Mouse (Mus musculus) left cerebral cortex, adult 8-10 months (tissue): ENCODE results near the gene Dmap1. TPM values are rescaled to one million over a fixed set of nuclear protein-coding genes. Genes with fewer than 3 reads are reported as not detected.

Source experiments
- DNase-seq, 2 experiments: peaks; one replicate each; pipeline ENCODE4 v3.0.0; 2022; ENCODE audit warnings: low spot score in 2 of 2
- total RNA-seq, 4 experiments: library from RNA; stranded (reverse); gene quantifications; 2 replicates each; pipeline ENCODE4 v1.2.4; 2022

Gene Dmap1
- total RNA-seq, result 10 to 100 TPM; 39.4 to 44.3 (median 41.7) TPM

DNA sequence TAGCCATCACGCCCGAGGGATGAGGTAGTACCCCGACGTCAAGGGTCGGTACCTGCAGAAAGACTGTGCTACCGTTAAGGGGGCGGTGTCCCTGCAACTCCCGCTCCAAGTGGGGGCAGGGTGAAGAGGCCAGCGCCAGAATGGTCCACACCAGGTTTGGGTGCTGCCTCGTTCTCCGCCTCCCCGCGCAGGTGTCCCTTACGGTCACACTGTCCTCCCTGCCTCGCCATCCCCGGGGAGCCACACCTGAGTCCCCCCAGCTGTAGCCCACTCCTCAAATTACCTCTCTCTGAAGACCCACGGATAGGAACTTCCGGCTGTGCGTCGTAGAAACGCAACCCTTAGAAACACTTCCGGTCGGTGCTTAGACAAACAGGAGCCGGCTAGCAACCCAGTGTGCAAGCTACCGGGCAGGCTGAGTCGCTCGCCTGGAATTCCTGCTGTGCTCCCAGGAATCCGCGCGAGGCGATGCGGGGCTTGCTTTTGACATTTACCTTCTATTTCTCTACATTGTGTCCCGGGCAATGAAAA, at the start of gene Dmap1:
Dmap1 (minus strand) TSS at position 343 of the 531 bp plus-strand sequence.
- peak; percentile 57 to 88 for DNase-seq

DNA sequence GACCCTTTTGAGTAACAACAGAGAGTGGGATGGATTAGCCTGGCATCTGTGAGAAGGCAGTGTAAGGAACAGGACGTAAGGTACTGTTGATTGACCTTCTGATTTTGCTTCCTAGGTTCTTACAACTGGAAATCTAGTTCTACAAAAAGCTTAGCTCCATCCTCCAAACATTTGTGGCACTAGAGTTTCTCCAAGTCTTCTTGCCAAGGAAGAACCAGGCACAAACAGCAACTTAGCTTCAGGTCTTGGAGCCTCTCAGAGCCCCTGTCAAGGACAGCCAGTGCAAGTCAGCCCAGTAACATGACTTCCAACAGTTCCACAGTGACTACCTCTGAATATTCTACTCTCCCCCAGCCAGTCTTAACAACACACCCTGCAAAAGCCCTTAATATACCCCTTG, 42.0 kb upstream of the Dmap1 start, which contains the start of gene Gm12845:
Gm12845 (plus strand) TSS at position 301 of the 400 bp plus-strand sequence.
- DNase-seq, result no peak

DNA sequence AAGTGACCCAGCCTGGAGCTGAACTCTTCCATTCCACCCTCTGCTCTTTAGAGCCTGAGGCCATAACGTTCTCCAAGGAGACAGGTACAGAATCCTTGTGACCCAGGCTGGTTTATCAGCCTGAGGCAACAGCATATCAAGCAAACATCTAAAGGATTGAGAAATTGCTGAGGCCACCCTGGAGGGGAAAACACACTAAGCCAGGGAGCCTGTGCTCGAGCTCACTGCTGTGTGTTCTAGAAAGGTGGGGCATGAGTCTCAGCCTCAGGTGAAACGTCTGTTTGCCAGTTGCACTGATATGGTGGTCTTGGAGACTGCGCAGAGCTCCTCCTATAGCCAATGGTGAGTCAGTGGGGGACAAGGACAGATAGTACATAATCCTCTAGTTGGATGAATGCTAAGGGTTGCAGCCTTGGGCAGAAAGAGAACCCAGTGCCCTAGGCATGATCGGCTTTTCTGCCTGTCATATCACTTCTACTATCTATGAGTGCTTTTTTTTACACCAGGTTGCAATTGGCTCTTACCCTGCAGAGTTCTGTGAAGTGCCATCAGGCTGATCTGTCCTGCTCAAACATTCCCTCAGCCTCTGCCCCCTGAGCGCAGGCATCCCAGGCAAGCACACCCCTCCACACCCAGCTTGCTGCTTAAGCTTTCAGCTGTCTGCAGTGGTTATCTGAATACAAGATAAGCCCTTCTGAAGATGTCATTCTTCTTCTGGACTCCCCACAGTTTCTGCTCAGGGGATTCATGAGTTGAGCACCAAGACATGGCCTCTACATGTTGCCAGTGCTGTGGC, 31.4 kb upstream of the Dmap1 start:
- DNase-seq, result no peak

DNA sequence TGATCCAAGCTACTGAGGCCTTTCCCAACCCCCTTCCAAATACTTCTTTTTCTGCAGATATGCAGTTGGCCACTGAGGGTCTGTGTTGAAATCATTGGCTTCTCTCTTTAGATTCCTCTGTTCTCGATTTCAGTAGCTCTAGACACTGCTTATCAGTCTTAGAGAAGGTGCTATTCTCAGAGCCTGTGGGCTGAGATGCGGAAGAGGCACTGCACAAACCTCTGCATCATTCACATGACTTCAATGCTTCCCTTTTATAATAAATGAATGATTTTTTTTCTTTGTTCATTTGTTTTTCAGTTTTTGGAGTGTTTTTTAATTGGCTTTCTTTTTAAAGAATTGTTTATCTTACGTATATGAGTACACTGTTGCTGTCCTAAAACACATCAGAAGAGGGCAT, 30.2 kb upstream of the Dmap1 start:
- DNase-seq, result no peak

DNA sequence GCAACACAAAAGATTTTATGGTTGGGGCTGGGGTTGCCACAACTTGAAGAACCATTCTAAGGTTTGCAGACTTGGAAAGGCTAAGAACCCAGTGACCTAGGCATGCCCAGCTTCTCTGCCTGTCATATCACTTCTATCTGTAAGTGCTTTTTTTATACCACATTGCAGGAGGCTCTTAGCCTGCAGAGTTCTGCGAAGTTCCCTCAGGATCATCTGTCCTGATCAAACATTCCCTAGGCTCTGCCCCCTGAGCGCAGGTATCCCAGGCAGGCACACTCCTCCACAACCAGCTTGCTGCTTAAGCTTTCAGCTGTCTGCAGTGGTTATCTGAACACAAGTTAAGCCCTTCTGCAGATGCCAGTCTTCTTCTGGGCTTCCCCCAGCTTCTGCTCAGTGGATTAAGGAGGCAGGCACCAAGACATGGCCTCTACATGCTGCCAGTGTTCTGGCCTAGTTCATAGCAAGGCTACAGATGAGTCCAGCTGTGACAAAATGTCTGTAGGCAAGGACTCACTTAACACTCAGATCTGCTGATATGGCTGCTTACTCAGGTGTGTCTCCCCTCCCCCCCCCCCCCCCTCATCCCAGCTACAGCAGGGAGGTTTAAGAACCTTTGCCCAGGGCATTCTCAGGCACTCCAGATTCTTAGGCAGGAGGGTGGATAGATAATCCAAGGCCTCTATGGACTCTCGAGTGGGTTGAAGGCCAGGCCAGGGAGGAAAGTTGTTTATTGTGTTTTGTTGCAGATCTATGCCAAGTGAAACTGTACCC, 26.9 kb upstream of the Dmap1 start:
- DNase-seq, result no peak

DNA sequence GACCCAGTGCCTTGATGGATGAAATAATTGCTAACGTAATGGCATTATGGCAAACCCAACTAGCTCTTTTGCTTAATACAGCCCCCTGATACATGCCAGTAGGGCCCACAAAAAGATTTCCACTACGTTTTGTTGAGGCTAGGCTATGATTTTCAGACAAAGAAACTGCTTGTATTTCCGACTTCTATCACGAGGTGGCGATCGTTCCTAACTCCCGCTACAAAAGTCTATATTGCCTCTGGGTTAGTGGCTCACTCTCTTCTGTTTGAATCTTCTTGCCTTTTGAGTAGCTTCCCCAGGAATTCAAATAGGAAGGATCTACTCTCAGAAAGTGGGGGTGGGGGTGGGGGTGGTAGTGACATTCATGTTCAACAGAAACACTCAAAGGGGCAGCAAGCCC, 23.3 kb upstream of the Dmap1 start:
- peak in 1 of 2 experiments; percentile 35 for DNase-seq

DNA sequence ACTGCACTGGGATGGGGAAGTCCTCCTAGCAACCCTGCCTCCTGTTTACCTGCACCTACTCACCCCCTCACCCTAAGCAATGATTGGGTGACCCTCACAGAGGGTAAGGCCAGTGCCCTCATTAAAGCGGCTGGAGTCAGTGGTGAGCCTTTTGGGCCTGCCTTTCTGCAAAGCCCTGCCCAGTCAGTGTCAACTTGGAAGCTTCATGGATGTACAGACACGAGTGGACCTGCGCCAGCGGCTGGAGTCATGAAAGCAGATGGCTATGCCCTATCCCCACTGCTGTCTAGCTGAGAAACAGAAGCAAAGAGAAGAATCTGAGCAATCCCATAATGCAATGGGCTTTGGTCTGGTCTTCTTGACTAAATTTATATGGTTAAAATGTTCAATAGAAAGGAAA, 4.3 kb upstream of the Dmap1 start:
- DNase-seq, result no peak

DNA sequence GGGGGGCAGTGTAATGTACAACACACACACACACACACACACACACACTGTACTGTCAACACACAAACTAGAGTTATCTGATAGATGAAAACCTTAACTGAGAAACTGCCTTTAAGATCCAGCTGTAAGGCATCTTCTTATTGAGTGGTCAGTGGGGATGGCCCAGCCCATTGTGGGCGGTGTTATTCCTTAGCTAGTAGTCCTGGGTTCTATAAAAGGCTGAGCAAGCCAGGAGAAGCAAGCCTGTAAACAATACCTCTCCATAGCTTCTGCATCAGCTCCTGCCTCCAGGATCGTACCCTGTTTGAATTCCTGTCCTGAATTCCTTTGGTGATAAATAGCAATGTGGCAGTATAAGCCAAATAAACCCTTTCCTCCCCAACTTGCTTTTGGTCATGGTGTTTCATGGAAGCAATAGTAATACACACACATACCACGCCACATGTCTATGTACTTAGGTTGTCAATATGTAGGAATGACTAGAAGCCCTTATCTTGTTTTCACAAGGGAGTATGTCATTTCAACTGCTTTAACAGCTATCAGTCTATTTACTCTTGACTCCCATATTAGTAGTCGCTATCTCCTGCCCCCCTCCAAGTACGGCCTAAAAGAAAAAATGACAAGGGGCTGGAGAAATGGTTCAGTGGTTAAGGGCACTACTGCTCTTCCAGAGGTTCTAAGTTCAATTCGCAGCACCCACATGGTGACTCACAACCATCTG, 1.1 kb upstream of the Dmap1 start:
- no peak for DNase-seq

DNA sequence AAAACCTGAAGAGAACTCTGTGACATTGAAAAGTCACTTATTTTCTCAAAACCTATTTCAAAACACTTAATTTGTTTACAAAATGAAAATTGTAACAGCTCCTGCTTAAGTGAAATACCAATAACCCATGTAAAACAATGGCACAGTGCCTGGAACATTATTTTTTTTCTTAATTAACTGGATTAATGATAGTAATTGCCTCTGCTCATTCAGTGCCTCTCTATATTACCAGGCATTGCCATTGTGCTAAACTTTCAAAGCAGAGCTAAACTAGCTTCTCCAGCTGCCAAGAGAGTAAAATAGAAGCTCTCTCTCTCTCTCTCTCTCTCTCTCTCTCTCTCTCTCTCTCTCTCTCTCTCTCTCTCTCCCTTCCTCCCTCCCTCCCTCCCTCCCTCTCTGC, 390 bp upstream of the Dmap1 start:
- no peak for DNase-seq

DNA sequence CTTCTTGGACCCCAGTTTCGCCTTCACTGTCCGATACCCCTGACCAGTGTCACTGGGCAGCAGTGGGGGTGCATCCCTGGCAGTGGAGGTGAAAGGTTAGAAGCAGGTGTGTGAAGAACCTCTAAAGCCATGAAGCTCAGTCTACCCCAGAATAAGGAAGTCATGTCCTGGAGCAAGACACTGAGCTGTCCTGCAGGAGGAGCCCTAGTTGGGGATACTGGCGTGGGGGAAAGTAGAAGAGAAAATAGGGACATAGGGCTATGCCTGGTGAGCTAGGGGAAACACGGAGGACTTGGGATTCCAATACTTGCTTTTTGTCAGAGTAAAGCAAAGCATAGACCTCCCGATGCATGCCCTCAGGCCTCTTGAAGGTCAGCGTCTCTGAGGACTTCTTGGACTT, 1.1 kb downstream of the Dmap1 start:
- no peak for DNase-seq

DNA sequence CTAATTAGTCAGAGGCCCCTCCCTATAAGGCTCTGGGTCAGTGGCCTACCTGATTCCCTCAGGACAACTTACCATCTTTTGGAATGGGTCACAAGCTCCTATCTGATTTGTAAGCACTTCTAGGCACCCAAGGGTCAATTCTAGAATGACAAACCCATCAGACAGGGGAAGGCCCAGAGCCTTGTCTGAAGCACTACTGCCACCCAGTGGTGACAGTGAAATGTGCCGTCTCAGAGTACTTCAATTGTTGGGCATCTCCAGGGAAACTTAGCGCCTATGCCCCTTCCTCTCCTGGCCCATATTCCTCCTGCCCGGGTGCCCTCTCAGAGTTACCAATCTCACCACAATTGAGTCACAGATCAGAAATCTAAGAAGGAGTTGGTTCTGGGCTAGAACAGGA, 5.2 kb downstream of the Dmap1 start:
- DNase-seq, result peak; percentile 45 to 78

DNA sequence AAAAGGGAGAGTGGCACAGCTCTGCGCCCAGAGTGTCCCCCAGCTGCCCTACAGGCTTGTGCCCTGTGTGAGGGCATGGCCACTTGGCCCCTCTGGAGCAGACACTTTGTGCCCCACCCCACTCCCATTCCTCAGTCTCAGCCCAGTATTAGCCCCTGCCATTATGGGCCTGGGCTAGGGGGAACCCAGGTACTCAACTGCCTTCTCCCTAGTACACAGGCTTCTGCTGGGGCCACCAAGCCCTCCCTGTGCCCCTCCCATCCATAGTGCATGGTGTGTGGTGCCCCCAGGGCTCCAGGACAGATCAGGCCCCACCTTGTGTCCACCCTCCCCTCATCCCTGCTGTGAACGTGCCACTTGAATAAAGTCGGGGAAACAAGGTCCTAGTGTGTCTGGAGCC, 8.2 kb downstream of the Dmap1 start:
- DNase-seq, result no peak

DNA sequence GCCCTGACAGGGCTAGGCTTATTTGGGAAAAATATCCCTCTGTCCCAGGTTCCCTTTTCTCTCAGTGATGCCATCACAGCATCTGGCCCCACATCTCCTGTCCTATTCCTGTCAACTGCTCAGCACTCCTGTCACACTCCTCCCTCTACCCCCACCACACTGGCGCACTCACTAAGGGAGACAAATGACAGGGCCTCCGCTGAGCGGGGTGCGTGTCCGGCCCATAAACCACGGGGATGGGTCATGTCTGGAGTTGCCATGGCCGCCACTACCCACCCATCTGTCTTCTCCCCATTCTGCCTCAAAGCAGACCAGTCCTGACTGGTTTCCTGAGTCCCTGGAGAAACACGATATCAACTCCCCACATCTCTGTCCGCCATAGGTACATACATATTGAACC, 10.0 kb downstream of the Dmap1 start:
- DNase-seq, result no peak

DNA sequence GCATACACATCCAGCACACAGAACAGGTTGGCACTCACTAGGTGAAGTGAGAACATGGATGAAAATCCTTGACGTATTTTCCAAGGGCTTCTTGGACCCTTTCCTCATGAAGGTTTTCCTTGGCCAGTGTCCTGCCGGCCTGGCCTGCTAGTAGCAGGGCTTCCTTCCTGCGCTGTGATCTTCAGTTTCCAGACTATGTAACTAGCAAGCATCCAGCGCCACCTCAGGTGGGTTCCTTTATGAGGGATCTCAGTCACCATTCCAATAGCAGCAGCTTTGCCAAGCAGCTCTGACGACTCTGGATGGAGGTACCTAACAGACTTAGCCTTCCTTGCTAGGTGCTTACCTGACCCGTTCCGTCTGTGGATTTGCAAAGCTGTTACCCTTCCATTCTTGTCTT, 12.2 kb downstream of the Dmap1 start:
- no peak for DNase-seq

DNA sequence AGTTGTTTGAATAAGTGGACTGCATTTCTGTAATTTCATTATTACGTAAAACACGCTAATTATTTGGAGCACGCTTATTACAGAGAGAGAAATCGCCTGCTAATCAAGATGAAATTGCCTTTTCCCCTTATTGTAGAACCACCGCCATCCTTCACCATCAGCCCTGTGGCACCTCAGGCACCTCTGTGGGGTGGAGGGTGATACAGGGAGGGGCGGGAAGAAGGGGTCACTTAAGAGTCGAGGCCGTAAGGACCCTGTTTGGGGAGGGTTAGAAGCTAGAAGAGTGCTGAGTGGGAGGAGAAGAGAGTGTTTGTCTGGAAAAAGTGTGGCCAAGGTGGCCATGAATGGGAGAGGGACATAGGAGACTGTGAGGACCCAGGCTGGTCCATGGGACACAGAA, 16.0 kb downstream of the Dmap1 start:
- DNase-seq, result no peak

DNA sequence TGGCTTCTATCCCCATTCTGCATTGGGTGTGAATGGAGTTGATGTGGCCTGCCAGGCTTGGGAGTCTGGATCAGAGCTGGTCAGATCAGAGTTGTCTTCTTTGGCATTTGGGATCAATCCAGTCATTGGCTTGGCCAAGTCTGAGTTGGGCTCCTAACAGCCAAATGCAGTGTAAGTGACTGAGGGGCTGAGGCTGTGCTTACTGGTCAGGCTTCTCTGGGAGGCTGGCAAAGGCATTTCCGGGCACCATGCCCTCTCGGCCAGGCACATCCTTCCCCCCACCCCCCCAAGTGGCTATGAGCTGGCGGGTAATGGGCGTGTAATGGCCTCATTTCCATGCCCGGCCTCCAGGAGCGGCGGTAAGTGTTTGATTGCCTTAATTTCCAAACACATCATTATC, 16.5 kb downstream of the Dmap1 start:
- DNase-seq, result peak in 1 of 2 experiments; percentile 49

DNA sequence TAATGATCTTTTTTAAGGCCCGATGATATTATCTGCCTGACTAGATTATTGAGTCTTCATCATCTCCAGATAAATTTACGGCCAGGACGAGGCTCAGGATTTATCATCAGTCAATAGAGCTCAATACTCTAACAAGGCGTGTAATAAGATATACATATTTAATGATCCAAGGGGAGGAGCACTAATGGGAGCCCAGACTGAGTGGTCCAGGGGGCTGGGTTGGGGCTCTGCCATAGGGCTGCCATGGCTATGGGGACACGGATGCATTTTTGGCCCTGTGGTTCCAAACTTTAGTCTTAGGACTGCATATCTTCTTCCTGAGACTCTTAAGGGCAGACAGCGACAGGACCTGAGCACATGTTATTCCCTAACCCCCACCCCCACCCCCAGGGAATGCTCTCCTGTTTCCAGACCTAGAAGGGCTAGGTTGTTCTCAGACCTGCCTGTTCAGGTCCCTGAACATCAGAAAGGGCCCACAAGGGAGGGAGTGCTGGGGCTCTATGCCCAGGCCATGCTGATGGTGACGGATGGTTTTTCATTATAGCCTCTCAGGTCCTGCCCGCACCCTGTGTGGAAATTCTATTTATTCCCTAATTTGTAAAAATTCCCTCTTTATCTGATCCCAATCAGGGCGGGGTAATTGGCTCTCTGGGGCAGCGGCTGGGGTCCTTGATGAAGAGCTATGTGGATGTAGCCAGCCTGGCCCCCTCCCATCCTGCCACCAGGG, 17.5 kb downstream of the Dmap1 start:
- no peak for DNase-seq

DNA sequence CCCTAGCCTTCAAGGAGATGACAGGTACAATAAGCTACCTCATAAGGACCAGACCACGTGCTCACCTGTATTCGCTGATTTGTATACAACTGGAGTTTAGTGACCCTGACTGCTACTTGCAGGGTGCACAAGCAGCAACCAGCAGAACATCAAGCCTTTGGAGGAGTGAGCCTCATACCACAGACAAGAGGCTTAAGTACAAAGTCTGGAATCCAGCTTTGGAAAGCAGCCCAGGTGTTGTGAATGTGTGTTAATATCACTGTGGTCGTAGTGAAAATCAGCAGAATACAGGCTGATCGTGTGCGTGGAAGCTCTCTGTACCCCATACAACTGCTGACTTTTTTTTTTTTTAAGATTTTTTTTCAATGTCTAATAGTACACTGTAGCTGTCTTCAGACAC, 22.1 kb downstream of the Dmap1 start:
- DNase-seq, result no peak

DNA sequence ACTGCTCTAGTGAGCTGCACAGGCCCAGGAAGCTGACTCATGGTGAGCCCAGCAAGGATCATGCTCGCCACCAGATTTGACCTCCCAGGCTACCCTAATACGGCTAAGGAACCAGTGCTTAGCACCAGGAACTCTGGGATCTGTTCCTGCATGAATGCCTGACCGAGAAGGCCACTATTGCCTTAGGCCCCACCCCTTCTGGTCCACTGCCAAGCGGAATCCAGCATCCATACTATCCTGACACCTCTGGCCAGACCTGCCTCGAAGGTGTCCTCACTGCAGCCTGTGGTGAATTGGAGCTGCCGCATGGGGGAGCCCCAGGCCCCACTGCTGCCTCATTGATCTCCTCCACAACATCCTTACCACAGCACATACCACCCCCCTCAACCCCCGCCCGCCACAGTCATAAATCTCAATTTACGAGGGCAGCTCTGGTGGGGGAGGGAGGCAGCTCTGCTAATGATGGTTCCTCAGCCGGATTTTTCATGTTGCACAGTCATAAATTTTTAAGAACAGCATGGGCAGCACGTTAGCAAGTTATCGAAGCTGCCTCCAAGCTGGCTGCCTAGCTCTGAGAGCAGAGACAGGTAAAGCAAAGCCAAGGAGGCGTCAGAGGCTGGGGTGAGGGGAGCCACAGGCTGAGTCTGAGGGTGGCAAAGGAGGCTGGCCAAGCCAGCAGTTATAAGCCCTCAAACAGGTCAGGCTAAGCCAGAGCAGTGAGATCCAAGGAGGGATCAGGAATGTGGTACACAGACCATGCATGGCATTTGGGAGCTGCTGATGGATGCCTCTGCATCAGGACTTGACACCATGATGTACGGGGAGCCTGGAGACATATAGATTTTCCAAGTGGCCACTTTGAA, 23.3 kb downstream of the Dmap1 start:
- DNase-seq, result no peak

DNA sequence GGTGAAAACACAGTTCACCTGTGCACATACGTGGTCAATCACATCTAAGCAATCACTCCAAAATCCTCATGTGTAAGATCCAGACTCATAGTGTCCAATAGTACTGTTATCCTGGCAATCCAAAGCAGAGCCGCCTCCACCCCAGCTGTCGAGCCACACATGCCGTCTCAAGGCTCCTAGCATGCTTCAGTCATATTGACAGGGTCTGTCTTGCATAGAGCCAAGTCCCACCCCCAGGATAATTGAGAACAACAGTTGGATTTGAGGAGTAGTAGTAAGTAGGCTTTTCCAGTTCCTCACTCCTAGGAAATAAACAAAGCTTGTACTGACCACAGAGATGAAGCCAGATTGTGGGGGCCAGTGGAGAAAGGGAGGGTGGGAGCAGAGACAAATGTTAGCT, 24.4 kb downstream of the Dmap1 start:
- peak in 1 of 2 experiments; percentile 65 for DNase-seq
